Mouse (Mus musculus): ENCODE data around the gene Vezt.

Vezt gene

GRCm38 (mm10) chr10:94035658-94036374 is at the start of gene Vezt, which contains the start of gene Fgd6:
Gene Vezt, minus strand, starts transcription at chr10:94035817.
Gene Fgd6, plus strand, starts transcription at chr10:94036001.
- DNase-seq (ENCODE audit: low spot score in 2 of 2): peak; percentile 99 to 100

GRCm38 (mm10) chr10:94082040-94082734 is 46.6 kb upstream of the Vezt start:
- no peak for DNase-seq (ENCODE audit: low spot score in 2 of 2)

DNA sequence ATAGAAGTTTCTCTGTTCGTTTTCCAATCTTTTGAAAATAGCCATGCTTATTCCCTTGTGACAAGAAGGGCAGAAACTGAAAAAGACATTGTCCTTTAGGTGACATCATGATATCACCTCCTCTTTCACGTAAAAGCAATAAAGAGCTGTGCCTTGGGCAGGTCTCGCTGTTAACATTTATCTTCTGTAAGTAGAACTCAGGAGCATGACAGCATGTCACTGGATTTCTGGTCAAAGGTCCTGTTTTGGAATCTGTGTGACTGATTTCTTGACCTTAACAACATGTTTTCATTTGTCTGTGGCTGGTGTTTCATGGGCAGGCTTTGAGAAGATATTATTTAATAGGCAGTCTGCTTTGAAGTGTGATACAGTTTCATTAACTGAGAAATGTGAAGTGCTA is 45.1 kb upstream of the Vezt start:
- no peak for DNase-seq (ENCODE audit: low spot score in 2 of 2)

DNA sequence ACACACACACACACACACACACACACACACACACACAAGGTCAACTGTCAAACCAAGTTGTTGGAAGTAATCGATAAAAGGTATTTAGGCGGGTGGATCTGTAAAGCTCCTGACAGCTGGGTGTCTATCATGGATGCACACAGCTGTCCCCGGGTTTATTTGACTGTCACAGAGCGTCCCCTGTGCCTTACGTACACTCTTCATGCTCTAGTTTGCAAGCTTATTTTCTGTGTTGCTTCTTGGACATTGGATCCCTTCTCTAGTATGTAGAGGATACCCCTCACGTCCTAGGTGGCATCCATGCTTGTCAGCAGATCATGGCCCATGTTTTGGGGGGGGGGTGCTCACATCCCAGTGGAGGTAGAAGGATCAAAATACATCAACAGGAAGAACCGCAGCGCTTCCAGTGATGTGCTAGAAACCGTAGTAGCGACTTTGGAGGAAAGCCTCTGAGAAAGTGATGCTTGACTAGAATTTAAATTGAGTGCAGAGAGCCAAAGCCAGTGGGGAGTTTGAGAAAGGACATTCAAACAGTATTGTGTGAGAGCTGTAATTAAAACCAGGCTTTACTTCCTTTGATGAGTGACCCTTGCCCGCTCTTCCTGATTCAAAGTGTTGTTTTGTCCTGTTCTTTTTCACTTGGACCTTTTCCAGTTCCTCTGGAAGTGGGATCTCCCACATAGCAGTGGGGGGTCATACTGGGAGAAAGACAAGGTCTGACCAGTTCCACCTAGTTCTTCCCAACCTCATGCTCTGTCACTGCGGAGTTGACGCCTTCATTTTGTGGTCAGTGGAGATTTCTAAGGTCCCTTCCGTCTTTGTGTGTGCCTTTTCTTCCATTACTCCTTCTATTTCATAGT is 41.6 kb upstream of the Vezt start:
- DNase-seq (ENCODE audit: low spot score in 2 of 2): no peak

- DNase-seq (ENCODE audit: low spot score in 2 of 2): no peak
Measured at GRCm38 (mm10) chr10:94072916-94073465, 37.4 kb upstream of the Vezt start.

GRCm38 (mm10) chr10:94072261-94072915 is 36.8 kb upstream of the Vezt start:
- peak; percentile 56 to 57 for DNase-seq (ENCODE audit: low spot score in 2 of 2)

GRCm38 (mm10) chr10:94071641-94072040 is 36.0 kb upstream of the Vezt start:
- DNase-seq (ENCODE audit: low spot score in 2 of 2): no peak

- peak in 1 of 2 experiments; percentile 40 for DNase-seq (ENCODE audit: low spot score in 2 of 2)
Measured at GRCm38 (mm10) chr10:94068701-94069100, 33.1 kb upstream of the Vezt start.

- DNase-seq (ENCODE audit: low spot score in 2 of 2): peak in 1 of 2 experiments; percentile 17
Measured at GRCm38 (mm10) chr10:94066896-94067295, 31.3 kb upstream of the Vezt start.

DNA sequence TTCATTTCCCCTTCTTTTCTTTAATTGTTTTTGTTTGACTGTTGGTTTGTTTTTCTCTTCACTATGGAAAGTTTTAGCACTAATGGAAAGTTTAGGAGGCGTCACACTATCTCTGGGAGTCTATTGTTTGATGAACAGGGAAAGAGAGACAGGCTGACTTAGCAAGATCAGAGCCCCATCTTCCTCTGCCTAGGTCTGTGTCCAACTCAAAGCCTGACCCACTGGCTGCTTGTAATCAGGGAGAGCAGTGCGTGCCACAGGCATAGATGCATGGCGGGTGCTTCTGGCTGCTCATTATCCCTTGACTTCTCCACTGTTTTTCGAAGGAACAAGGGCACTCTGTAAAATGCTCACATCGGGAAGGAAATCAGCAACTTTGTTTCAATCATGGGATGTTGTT is 26.7 kb upstream of the Vezt start:
- no peak for DNase-seq (ENCODE audit: low spot score in 2 of 2)

- peak; percentile 14 to 57 for DNase-seq (ENCODE audit: low spot score in 2 of 2)
Measured at GRCm38 (mm10) chr10:94060190-94060589, 24.6 kb upstream of the Vezt start.

- no peak for DNase-seq (ENCODE audit: low spot score in 2 of 2)
Measured at GRCm38 (mm10) chr10:94059618-94060055, 24.0 kb upstream of the Vezt start.

GRCm38 (mm10) chr10:94056487-94056886 is 20.9 kb upstream of the Vezt start:
- no peak for DNase-seq (ENCODE audit: low spot score in 2 of 2)

- no peak for DNase-seq (ENCODE audit: low spot score in 2 of 2)
Measured at GRCm38 (mm10) chr10:94050736-94051135, 15.1 kb upstream of the Vezt start.

- DNase-seq (ENCODE audit: low spot score in 2 of 2): no peak
Measured at GRCm38 (mm10) chr10:94049121-94049520, 13.5 kb upstream of the Vezt start.

- DNase-seq (ENCODE audit: low spot score in 2 of 2): no peak
Measured at GRCm38 (mm10) chr10:94047845-94048559, 12.4 kb upstream of the Vezt start.

- DNase-seq (ENCODE audit: low spot score in 2 of 2): no peak
Measured at GRCm38 (mm10) chr10:94047024-94047423, 11.4 kb upstream of the Vezt start.

- no peak for DNase-seq (ENCODE audit: low spot score in 2 of 2)
Measured at GRCm38 (mm10) chr10:94045301-94045700, 9.7 kb upstream of the Vezt start.

DNA sequence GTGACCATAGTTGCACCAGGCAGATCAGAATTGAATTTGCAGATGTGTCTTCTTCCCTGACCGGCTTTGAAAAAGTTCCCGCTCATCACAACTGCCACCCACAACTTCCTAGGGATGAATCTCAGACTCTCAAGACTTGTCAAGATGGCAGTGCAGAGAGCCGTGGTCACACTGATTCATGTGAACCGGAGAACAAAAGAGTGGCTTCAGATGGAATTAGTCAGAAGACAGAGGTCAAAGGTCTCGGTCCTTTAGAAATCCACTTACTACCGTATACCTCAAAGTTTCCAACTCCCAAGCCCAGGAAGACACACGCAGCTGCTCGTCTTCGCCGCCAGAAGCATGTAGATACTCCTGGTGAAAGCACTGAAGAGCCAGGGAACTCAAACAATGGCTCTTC is 8.3 kb upstream of the Vezt start:
- DNase-seq (ENCODE audit: low spot score in 2 of 2): no peak

- DNase-seq (ENCODE audit: low spot score in 2 of 2): no peak
Measured at GRCm38 (mm10) chr10:94038366-94039260, 3.0 kb upstream of the Vezt start.

All from heart, adult 9 months (tissue).